Mouse (Mus musculus): ENCODE measurements around the gene Olfr791. TPM values are rescaled to one million over a fixed set of nuclear protein-coding genes. Genes with fewer than 3 reads are reported as not detected.

Olfr791 gene
- not detected in 2 replicates for polyA plus RNA-seq (2012; rRNA removed)

DNA sequence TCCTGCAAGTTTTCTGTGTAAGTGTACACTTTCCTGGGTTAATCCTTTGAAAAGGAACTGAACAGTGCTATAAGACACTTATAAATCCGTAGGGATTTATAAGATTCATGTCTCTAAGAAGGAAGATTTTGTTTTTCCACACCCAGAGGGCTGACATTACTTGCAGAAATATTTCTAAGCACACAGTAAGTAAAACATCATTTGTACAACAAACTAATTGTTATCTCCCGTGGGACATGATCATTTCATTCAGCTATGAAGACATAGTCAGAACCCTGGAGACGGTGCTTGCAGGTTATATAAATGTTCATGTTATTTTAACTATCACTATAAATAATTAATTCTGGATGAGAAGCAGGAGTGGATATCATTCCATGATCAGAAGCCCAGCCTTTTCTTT, at the start of gene Olfr791:
Gene Olfr791 (plus strand): TSS at position 301 of the 400 bp plus-strand sequence.

DNA sequence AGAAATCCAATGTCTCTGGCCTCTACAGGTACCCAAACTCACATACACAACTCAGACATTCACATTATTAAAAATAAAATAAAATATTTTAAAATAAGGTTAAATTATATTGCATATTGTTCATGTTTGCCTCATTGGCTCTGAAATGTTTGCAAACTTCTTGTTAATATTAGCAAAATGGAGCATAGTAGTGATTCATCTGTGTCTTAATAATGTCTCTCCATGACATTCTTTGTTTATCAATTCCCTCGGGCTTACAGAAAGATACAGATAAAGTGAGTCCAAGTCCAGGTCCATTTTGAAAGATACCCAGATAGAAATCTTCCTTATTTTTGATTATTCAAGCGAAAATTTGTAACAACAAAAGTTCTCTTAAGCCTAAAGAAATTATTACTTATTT, 37.1 kb upstream of the Olfr791 start, which contains the start of gene Olfr789:
Gene Olfr789 (plus strand): TSS at position 301 of the 400 bp plus-strand sequence.

DNA sequence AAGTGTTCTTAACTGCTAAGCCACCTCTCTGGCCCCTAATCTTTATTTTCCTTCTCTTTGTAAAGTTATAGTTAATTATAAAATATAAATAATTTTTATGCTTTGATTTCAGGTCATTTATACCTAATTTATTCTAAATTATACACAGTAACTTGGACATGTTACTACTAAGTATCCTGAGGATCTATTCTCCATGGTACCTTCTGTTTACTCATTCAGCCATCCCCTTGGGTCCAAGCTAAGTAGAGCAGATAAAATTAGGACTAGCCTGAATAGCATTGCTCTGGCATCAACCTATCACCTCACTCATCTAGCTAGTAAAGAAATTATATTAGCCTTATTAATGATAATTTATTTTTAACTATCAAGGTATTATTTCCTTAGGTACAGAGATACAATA, 23.4 kb upstream of the Olfr791 start, which contains the start of gene Olfr790:
Gene Olfr790 (plus strand): TSS at position 301 of the 400 bp plus-strand sequence.

DNA sequence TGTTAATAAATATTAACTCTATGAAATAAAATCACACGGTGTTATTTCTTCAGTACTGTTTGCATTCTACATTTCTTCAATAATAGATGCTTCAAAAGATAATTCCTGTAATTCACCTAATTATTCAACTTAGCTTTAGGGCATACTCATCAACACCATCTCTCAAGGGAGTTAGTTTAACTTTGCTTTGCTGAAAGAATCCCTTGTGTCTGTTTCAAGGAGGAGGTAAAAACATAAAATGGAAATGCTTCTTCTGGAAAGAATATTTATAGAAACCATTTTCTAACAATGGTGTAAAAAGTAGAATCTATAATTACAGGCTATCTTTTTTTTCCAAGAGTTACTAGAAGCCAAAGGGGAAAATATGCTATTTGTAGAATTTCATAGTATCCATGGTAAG, 17.3 kb downstream of the Olfr791 start, which contains the start of gene Olfr792:
Gene Olfr792 (plus strand): TSS at position 301 of the 400 bp plus-strand sequence.

GRCm38 (mm10) chr10:129567355-129567754, 45.8 kb downstream of the Olfr791 start, which contains the start of gene Olfr794:
Olfr794 (plus strand) TSS chr10:129567655.

Other genes with a start within 250 kb of the Olfr791 start
- gene Olfr780, start 203.7 kb upstream of the Olfr791 start, polyA plus RNA-seq (2012; rRNA removed), result not detected in 2 replicates
- gene Olfr781, start 192.9 kb upstream of the Olfr791 start, polyA plus RNA-seq (2012; rRNA removed), result not detected in 2 replicates
- not detected in 2 replicates for gene Olfr782, start 172.9 kb upstream of the Olfr791 start, polyA plus RNA-seq (2012; rRNA removed)
- gene Olfr784, start 137.7 kb upstream of the Olfr791 start, polyA plus RNA-seq (2012; rRNA removed), result 0.03 TPM in 1 of 2 replicates, not detected in the other
- gene Olfr785, start 116.4 kb upstream of the Olfr791 start, polyA plus RNA-seq (2012; rRNA removed), result not detected in 2 replicates
- not detected in 2 replicates for gene Olfr786, start 94.5 kb upstream of the Olfr791 start, polyA plus RNA-seq (2012; rRNA removed)
- gene Olfr787, start 59.9 kb upstream of the Olfr791 start, polyA plus RNA-seq (2012; rRNA removed), result not detected in 2 replicates
- not detected in 2 replicates for gene Olfr788, start 50.8 kb upstream of the Olfr791 start, polyA plus RNA-seq (2012; rRNA removed)
- not detected in 2 replicates for gene Olfr789, start 37.0 kb upstream of the Olfr791 start, polyA plus RNA-seq (2012; rRNA removed)
- not detected in 2 replicates for gene Olfr790, start 23.3 kb upstream of the Olfr791 start, polyA plus RNA-seq (2012; rRNA removed)
- gene Olfr792, start 17.4 kb downstream of the Olfr791 start, polyA plus RNA-seq (2012; rRNA removed), result not detected in 2 replicates
- gene Olfr794, start 45.9 kb downstream of the Olfr791 start, polyA plus RNA-seq (2012; rRNA removed), result not detected in 2 replicates
- not detected in 2 replicates for gene Olfr796, start 90.8 kb downstream of the Olfr791 start, polyA plus RNA-seq (2012; rRNA removed)
- not detected in 2 replicates for gene Olfr798, start 106.1 kb downstream of the Olfr791 start, polyA plus RNA-seq (2012; rRNA removed)
- not detected in 2 replicates for gene Olfr799, start 115.7 kb downstream of the Olfr791 start, polyA plus RNA-seq (2012; rRNA removed)
- not detected in 2 replicates for gene Olfr800, start 135.9 kb downstream of the Olfr791 start, polyA plus RNA-seq (2012; rRNA removed)
- not detected in 2 replicates for gene Olfr801, start 152.1 kb downstream of the Olfr791 start, polyA plus RNA-seq (2012; rRNA removed)
- gene Olfr802, start 166.4 kb downstream of the Olfr791 start, polyA plus RNA-seq (2012; rRNA removed), result not detected in 2 replicates
- gene Olfr803, start 172.5 kb downstream of the Olfr791 start, polyA plus RNA-seq (2012; rRNA removed), result not detected in 2 replicates
- not detected in 2 replicates for gene Olfr804, start 181.4 kb downstream of the Olfr791 start, polyA plus RNA-seq (2012; rRNA removed)
- gene Olfr805, start 207.6 kb downstream of the Olfr791 start, polyA plus RNA-seq (2012; rRNA removed), result not detected in 2 replicates
- gene Olfr806, start 220.1 kb downstream of the Olfr791 start, polyA plus RNA-seq (2012; rRNA removed), result not detected in 2 replicates
- gene Olfr807, start 236.0 kb downstream of the Olfr791 start, polyA plus RNA-seq (2012; rRNA removed), result not detected in 2 replicates
- not detected in 2 replicates for gene Olfr808, start 243.7 kb downstream of the Olfr791 start, polyA plus RNA-seq (2012; rRNA removed)

Measured in stomach, adult 2 months (tissue).